Mouse (Mus musculus) cerebellum, adult 11 months (tissue): Measurements from ENCODE around the gene Rabgap1l.
A peak's percentile ranks its signal among the peaks of the same experiment; 100 is the strongest.

Source experiments
- DNase-seq: peaks from one replicate; pipeline ENCODE4 v3.0.0; 2022

The Rabgap1l gene

GRCm38 (mm10) chr1:160787164-160787563 is 5.8 kb downstream of the Rabgap1l start:
- DNase-seq: no peak

- no peak for DNase-seq
Observed at GRCm38 (mm10) chr1:160786571-160786970, 6.4 kb downstream of the Rabgap1l start.

GRCm38 (mm10) chr1:160785681-160786225 is 7.3 kb downstream of the Rabgap1l start:
- no peak for DNase-seq

GRCm38 (mm10) chr1:160784122-160784521 is 8.9 kb downstream of the Rabgap1l start:
- DNase-seq: no peak

GRCm38 (mm10) chr1:160774166-160774565 is 18.8 kb downstream of the Rabgap1l start:
- no peak for DNase-seq

GRCm38 (mm10) chr1:160765565-160765964 is 27.4 kb downstream of the Rabgap1l start:
- no peak for DNase-seq

- peak; percentile 23 for DNase-seq
Observed at GRCm38 (mm10) chr1:160758243-160758642, 34.8 kb downstream of the Rabgap1l start.

GRCm38 (mm10) chr1:160755359-160755758 is 37.7 kb downstream of the Rabgap1l start:
- no peak for DNase-seq

GRCm38 (mm10) chr1:160750629-160751028 is 42.4 kb downstream of the Rabgap1l start:
- no peak for DNase-seq

GRCm38 (mm10) chr1:160746786-160747185 is 46.2 kb downstream of the Rabgap1l start:
- DNase-seq: no peak

GRCm38 (mm10) chr1:160745238-160745930 is 47.6 kb downstream of the Rabgap1l start:
- no peak for DNase-seq

GRCm38 (mm10) chr1:160744009-160744408 is 49.0 kb downstream of the Rabgap1l start:
- no peak for DNase-seq

- peak; percentile 57 for DNase-seq
Observed at GRCm38 (mm10) chr1:160743229-160743628, 49.8 kb downstream of the Rabgap1l start.

GRCm38 (mm10) chr1:160740650-160741049 is 52.4 kb downstream of the Rabgap1l start:
- no peak for DNase-seq

- DNase-seq: no peak
Observed at GRCm38 (mm10) chr1:160734743-160735142, 58.3 kb downstream of the Rabgap1l start.

- no peak for DNase-seq
Observed at GRCm38 (mm10) chr1:160729944-160730343, 63.1 kb downstream of the Rabgap1l start.

- DNase-seq: no peak
Observed at GRCm38 (mm10) chr1:160717742-160718141, 75.3 kb downstream of the Rabgap1l start.

- DNase-seq: no peak
Observed at GRCm38 (mm10) chr1:160714685-160715084, 78.3 kb downstream of the Rabgap1l start.

GRCm38 (mm10) chr1:160713887-160714286 is 79.1 kb downstream of the Rabgap1l start:
- DNase-seq: no peak

GRCm38 (mm10) chr1:160713383-160713782 is 79.6 kb downstream of the Rabgap1l start:
- no peak for DNase-seq

- DNase-seq: no peak
Observed at GRCm38 (mm10) chr1:160710539-160710938, 82.5 kb downstream of the Rabgap1l start.

- no peak for DNase-seq
Observed at GRCm38 (mm10) chr1:160704596-160704995, 88.4 kb downstream of the Rabgap1l start.

GRCm38 (mm10) chr1:160703813-160704212 is 89.2 kb downstream of the Rabgap1l start:
- no peak for DNase-seq

GRCm38 (mm10) chr1:160693094-160693447 is 99.9 kb downstream of the Rabgap1l start:
- peak; percentile 37 for DNase-seq
